Mouse (Mus musculus) G1E-ER4 (cell line): Measurements from ENCODE around the gene Fstl1. TPM values are rescaled to one million over a fixed set of nuclear protein-coding genes. Genes with fewer than 3 reads are reported as not detected.

ENCODE experiments used
- GATA1 ChIP-seq: IDR thresholded peaks from one replicate; pipeline ENCODE4 v1.8.0; 2012; ENCODE audit warnings: low read length, inconsistent platforms
- polyA plus RNA-seq: library from polyadenylated mRNA; stranded (reverse); fragments of >175 nt; gene quantifications from 2 replicates; pipeline ENCODE4 v1.2.3, GENCODE M21; 2012

Fstl1 gene
- polyA plus RNA-seq, result not detected in 2 replicates

GRCm38 (mm10) chr16:37776860-37777651 lies at the start of gene Fstl1:
Fstl1 (plus strand) TSS chr16:37776873.
- no peak for TF ChIP-seq GATA1

GRCm38 (mm10) chr16:37728674-37729073 lies 48.0 kb upstream of the Fstl1 start:
- no peak for TF ChIP-seq GATA1

- TF ChIP-seq GATA1, result no peak
Observed at GRCm38 (mm10) chr16:37729381-37730150, 47.1 kb upstream of the Fstl1 start.

- no peak for TF ChIP-seq GATA1
Observed at GRCm38 (mm10) chr16:37730293-37730835, 46.3 kb upstream of the Fstl1 start.

GRCm38 (mm10) chr16:37731431-37731830 lies 45.2 kb upstream of the Fstl1 start:
- no peak for TF ChIP-seq GATA1

GRCm38 (mm10) chr16:37732023-37732761 lies 44.5 kb upstream of the Fstl1 start:
- no peak for TF ChIP-seq GATA1

- TF ChIP-seq GATA1, result no peak
Observed at GRCm38 (mm10) chr16:37740076-37740475, 36.6 kb upstream of the Fstl1 start.

GRCm38 (mm10) chr16:37742266-37742665 lies 34.4 kb upstream of the Fstl1 start:
- no peak for TF ChIP-seq GATA1

GRCm38 (mm10) chr16:37752876-37753275 lies 23.8 kb upstream of the Fstl1 start:
- TF ChIP-seq GATA1, result no peak

GRCm38 (mm10) chr16:37753809-37754208 lies 22.9 kb upstream of the Fstl1 start:
- TF ChIP-seq GATA1, result no peak

- no peak for TF ChIP-seq GATA1
Observed at GRCm38 (mm10) chr16:37754483-37754882, 22.2 kb upstream of the Fstl1 start.

GRCm38 (mm10) chr16:37757223-37757622 lies 19.4 kb upstream of the Fstl1 start:
- TF ChIP-seq GATA1, result no peak

- TF ChIP-seq GATA1, result no peak
Observed at GRCm38 (mm10) chr16:37763797-37764196, 12.9 kb upstream of the Fstl1 start.

- no peak for TF ChIP-seq GATA1
Observed at GRCm38 (mm10) chr16:37776166-37776859, 360 bp upstream of the Fstl1 start.
